Mouse (Mus musculus): ENCODE data around the gene Kcnk4.
"Not testable (repeated sequence)": the region's sequence is repeated elsewhere in the genome, so short reads cannot be mapped to it uniquely, and the experiment has no call there.

Gene Kcnk4

DNA sequence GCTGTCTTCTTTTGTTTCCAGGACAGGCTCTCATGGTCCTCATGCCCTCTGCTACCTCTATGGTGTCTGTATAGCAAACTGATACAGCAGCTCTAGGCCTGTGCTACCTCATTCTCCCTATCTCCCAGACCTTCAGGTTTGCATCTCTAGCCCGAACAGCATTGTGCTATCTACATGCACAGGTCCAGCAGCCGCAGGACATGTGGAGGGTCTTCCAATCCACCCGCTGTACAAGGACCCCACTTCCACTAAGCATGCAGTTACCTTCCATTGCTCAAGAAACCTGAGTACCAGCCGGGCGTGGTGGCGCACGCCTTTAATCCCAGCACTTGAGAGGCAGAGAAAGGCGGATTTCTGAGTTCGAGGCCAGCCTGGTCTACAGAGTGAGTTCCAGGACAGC lies 19.8 kb downstream of the Kcnk4 start:
- DNase-seq (ENCODE audit: low spot score) = no peak

DNA sequence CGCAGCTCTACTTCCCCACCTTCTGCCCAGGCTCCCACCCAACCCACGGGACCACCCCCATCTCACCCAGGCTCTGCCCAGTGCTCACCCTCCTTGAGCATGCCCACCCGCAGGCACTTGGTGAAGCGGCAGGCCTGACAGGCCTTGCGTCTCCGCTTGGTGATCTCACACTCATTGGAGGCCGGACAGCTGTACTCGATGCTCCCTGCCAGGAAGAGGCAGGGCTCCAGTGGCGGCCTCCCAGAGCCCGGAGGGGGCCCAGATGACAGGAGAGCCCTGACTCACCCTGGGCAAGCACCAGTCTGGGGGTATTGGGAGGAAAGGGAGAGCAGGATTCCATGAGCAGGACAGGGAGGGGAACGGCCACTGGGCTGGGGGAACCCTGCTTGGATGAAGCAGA lies 20.3 kb downstream of the Kcnk4 start:
- DNase-seq (ENCODE audit: low spot score) = no peak

DNA sequence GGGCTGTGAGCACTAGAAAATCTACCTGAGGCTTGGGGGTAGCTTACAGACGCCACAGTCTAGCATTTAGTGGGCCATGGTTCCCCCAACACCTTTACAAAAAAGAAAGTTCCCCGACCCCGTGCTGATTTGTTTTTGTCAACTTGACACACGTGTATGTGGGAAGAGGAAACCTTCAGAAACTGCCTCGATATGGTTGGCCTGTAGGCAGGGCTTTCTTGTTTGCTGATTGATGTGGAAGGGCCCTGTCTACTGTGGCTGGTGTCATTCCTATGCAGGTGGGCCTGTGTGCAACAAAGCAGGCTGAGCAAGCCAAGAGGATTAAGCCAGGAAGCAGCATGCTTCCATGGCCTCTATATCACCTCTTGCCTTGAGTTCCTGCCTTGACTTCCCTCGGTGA lies 21.3 kb downstream of the Kcnk4 start:
- DNase-seq (ENCODE audit: low spot score) = no peak

- no peak for DNase-seq (ENCODE audit: low spot score)
These were observed 21.9 kb downstream of the Kcnk4 start for GRCm38 (mm10) chr19:6912205-6912970.

DNA sequence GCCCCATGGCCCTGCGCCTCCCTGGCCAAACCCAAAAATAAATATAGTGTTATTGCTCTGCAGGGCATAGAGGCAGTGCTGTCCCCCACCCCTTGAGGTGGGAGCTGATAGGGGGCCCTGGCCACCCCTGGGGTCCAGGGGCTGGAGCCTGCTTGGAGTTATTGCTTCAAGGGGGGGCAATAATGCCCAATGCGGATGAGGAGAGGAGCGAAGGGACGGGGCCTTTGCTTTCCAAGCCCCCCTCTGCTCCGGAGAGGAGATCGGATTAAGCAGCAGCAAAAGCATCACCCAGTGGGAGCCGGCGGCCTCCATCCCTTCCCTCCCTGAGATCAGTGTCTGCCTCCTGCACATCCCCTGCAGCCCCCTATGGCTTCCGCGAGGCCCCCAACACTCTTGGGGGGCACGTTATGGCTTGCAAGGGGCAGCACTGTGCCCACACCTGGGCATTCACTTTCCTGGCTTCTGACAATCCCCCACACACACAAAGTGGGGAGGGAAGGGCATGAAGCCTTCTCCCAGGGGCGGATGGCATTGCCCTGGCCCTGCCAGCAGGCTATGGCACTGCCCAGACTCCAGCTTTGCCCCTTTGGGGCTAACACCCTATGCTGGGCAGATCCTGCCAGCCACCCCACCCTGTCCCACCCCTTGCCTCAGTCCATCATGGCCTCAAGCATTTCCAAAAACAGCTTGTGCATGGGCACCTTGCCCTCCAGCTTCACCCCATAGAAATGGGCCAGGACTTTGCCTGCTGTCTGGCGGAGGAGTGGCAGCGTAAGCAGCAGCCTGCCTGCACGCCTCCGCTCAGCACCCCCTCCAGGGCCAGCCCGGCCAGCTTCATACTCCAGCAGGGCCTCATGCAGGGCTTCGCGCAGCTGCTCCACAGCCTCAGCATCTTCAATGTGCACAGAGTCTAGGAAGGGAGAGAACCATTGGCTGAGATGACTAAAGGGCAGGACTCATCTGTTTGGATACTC lies 22.9 kb downstream of the Kcnk4 start:
- DNase-seq (ENCODE audit: low spot score) = no peak

DNA sequence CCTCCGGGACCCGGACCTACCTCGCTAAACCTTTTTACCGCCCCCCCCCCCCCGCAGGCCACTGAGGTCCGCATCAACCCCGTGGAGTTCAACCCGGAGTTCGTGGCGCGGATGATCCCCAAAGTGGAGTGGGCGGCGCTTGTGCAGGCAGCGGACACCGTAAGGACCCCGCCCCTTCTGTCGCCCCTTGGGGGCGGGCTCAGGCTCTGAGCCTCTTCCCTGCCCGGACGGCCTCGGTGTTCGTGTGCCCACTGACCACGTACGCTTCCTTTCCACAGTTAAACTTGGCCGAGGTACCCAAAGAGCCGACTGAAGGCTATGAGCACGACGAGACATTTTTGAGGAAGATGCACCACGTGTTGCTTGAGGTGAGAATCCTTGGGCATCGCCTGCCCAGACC lies 24.0 kb downstream of the Kcnk4 start:
- not testable (repeated sequence) for DNase-seq (ENCODE audit: low spot score)

DNA sequence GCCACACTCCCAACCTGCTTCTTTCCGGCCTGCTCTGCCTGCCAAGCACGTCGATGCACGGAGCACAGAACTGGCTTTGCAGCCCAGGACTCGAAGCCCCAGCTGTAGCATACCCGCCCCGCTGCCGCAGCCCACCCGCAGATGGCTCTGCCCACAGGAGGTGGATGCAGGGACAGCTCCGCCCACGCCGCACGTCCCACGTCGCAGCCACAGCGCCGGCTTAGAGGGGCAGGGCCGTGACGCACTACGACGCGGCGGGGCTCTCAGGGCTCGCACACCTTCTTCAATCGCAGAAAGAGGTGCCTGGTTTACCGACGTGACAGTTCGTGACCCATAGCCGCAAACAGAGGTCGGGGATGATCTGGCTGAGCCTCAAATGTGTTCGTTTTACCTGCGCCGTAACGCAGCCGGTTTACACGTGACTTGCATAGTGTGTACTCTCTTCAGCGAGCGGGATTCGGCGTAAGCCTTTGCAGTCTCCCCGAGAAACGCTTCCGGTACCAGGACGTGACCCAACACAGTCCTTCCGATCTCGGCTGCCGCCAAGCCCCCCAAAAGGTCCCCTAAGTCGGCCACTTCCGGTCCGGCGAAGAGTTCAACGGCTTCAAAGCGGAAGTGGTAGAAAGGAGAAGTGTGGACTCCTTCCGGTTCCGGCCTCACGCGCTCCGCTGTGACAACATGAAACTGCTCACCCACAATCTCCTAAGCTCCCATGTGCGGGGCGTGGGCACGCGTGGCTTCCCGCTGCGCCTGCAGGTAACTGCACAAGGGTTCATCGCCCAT lies 24.6 kb downstream of the Kcnk4 start, which contains the start of the genes Trmt112 and Prdx5:
Gene Trmt112, plus strand, starts transcription at position 192 of the 783 bp plus-strand sequence.
Gene Prdx5, minus strand, starts transcription at position 600 of the 783 bp plus-strand sequence.
- peak; percentile 90 for DNase-seq (ENCODE audit: low spot score)

DNA sequence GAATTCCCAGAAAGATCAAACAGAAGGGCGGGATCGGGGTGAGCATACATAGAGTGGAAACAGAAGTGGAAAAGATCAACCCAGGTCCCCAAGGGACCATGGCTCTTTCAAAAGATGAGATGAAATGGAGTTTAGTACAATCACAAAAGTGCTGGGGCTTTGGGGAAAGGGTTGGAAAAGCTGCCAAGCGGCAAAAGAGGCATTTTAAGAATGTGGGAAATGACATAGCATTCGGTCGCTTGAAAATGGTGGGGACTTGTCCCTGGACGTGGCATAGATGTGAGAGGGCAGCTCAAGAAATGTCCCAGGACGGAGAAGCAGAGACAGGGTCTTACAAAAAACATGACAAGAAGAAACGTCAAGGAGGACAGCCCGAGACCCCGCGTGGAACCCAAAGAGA lies 25.3 kb downstream of the Kcnk4 start:
- DNase-seq (ENCODE audit: low spot score) = no peak

- DNase-seq (ENCODE audit: low spot score) = no peak
These were observed 26.3 kb downstream of the Kcnk4 start for GRCm38 (mm10) chr19:6907811-6908540.

GRCm38 (mm10) chr19:6907094-6907493 lies 27.2 kb downstream of the Kcnk4 start:
- no peak for DNase-seq (ENCODE audit: low spot score)

DNA sequence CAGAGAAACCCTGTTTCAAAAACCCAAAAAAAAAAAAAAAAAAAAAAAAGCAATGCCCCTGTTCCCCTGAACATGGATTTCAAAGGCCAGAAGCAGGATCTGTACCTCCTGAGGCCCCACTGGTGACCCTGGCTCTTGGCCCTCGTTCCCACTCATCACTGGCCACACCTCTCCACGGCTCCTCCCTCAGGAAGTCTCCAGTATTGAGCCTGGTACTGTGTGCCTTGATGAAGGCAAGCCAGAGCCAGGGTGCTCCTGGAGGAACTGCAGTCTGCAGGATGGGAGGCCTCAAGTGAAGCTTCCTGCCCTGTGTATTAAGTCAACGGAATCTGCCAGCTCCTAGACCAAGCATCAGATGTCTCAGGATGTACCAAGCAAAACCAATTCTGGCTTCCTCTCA lies 28.1 kb downstream of the Kcnk4 start:
- DNase-seq (ENCODE audit: low spot score) = no peak

GRCm38 (mm10) chr19:6905498-6906159 lies 28.7 kb downstream of the Kcnk4 start:
- no peak for DNase-seq (ENCODE audit: low spot score)

DNA sequence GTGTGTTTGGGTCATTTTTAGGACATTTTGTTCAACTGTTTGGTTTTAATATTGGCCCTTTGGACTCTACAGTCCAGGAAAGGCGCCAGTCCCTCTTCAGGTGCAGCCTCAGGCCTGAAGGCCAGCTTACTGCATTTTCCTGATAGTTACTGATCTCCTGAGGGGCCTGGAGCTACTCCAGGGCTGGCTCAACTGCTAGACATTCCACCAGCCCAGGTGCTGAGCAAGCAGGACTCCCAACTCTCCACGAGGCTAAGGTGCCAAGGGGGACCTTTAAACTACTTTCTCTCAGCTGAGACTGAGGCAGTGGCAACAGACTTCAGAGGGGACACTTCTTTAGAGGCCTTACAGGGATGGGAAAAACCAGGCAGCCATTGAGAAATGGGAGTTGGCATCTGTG lies 29.5 kb downstream of the Kcnk4 start:
- no peak for DNase-seq (ENCODE audit: low spot score)

- DNase-seq (ENCODE audit: low spot score) = no peak
These were observed 31.3 kb downstream of the Kcnk4 start for GRCm38 (mm10) chr19:6903031-6903430.

GRCm38 (mm10) chr19:6899641-6900040 lies 34.7 kb downstream of the Kcnk4 start:
- DNase-seq (ENCODE audit: low spot score) = no peak

DNA sequence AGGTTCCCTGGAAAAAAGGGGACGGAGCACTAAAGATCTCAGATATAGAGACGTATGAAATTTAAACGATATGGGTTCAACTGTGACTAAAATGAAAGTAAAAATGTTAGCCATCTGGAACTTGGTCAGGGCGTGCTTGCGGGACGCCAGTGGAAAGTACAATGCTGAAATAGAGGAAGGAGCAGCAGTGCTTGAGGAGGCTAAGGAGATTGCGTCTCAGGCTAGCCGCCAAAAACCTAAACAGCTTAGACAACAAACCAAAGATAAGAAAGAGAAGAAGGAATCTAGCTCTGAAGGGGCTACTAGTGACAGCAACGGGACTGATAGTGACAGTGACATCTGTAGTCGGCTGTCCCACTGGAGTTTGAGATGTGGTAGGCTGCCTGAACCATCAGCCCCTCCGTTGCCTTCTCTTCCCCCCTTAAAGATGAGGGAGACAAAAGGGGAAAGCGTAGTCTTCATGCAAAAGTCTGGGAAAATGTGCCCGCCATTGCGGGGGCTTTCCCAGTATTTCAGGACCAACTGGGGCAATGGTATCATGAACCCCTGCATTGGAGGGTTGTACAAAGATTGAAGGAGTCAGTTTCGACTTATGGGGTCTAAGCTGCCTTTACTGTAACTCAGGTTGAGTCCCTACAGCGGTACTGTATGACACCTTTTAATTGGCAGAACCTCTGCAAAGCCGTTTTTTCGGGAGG lies 38.6 kb downstream of the Kcnk4 start:
- DNase-seq (ENCODE audit: low spot score) = not testable (repeated sequence)

DNA sequence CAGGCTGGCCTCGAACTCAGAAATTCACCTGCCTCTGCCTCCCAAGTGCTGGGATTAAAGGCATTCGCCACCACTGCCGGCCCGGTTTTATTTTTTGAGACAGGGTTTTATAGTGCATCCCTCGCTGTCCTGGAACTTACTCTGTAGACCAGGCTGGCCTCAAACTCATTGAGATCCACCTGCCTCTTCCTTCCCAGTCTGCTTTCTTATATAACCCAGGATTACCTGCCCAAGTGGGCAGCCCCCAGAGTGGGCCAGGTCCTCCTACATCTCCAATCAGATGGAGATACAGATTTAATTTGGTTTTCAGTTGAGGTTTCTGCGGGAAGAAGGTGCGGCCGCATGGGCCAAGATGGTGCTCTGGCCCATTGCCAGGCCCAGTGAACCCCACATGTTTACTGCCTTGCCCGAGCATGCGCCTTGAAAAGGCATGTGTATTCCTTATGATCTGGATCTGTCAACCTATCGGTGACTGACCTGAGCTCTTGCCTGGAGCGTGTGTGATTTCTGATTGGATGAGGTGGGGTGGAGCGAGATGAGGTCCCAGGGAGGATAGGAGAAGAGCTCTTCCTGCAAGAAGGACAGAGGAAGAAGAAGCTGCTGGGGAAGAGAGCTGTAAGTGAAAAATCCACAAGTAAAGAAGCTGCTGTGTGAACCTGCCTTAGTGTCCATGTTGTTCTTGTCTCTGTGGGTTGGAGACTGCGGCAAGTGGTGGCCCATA lies 40.4 kb downstream of the Kcnk4 start:
- no peak for DNase-seq (ENCODE audit: low spot score)

DNA sequence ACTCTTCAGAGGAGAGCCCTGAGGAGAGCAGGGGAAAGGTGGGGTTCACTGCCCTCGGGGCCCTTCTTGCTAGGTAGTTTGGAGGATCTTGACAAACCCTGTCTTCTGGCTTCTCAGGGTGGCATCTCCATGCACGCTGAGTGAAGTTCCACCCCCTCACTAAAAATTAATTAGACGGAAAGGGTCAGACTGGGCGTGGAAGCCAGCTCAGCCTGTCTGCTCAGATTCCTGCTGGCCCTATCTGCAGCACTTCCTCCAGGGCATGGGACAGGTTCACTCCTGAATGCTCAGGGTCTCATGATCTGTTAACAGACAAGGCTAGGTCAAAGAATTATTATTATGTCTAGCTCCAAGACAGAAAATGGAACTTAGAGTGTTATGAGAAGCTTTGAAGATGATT lies 41.8 kb downstream of the Kcnk4 start:
- DNase-seq (ENCODE audit: low spot score) = no peak

DNA sequence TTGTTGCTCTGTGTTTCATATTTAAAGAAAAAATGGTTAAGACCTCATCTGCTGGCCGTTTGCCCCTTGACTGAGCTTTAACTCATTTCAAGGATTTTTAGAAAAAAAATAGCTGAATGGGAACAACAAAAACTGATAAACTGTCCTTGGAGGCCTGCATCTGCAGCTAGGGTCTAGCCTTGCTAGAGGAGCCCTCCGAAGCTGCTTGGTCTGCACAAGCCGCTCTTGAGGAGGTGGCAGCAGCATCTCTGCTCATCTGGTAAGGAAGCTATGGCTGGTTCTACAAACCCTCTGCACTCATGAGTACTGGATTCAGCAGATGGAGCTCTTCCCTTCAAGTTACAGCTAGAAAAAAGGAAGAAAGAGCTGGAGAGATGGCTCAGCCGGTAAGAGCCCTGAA lies 56.4 kb downstream of the Kcnk4 start:
- no peak for DNase-seq (ENCODE audit: low spot score)

DNA sequence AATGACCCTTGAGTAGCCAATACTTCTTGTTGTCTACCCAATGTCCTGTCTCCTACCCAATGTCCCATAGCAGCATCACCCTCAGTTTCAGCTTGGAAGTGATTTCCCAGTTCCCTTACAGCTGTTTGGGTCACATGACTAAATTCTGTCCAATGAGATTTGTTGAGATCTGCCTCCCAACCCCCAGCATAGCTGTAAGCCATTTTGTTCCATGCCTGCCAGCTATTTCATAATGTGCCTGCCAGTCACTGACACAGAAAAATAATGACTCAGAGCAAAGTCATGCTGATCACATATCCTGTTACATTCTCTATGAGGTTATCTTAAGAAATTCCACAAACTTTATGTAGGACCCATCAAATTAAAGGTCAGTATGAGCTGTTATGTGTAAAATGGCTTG lies 57.5 kb downstream of the Kcnk4 start:
- DNase-seq (ENCODE audit: low spot score) = no peak

All from T-cell, adult 2 months (primary cell).